Mouse (Mus musculus): Measurements from ENCODE around the gene Gpr182. TPM values are rescaled to one million over a fixed set of nuclear protein-coding genes. Genes with fewer than 3 reads are reported as not detected.

The Gpr182 gene
- polyA plus RNA-seq, 1 experiment from 2014 or later: 8.3 TPM

- no peak overlapping the region for H3K27ac ChIP-seq
- no peak for ATAC-seq (replicated peaks; ENCODE audit: low FRiP score)
- H3K9me3 ChIP-seq (replicated peaks): no peaks in the 10 kb centered on the region
- WGBS: 84% methylated on average over 3 of the region's 3 CpGs
- H3K36me3 ChIP-seq: no peaks in the 10 kb centered on the region
- no peak overlapping the region for H3K9ac ChIP-seq
- no peak overlapping the region for H3K4me3 ChIP-seq (replicated peaks)
- H3K4me1 ChIP-seq: peaks cover 19% of the 10 kb centered on the region
- H3K27me3 ChIP-seq: no peaks in the 10 kb centered on the region
- no peak overlapping the region for H3K4me2 ChIP-seq
These were observed 42.6 kb downstream of the Gpr182 start for GRCm38 (mm10) chr10:127708850-127709370.

DNA sequence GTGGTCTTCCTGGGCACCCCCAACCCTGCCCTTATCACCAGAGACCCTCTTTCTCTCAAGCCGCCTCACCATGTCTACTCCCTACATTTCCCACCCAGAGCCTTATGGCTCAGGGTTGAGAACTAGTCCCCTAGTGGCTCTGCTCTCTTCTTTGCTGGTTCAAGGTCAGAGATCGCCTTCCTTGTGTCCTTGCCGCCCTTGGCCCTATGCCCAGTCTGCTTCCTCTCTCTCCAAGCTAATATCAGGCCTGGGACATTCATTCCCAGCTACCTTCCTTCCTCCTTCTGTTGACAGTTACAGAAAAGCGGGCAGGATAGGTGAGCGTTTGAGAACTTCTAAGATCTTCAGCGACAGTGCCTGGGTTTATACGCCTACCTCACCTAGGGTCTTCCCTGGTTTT lies 43.8 kb downstream of the Gpr182 start:
- no peaks in the 10 kb centered on the region for H3K9me3 ChIP-seq (replicated peaks)
- H3K27me3 ChIP-seq: no peaks in the 10 kb centered on the region
- no peak overlapping the region for H3K27ac ChIP-seq
- no peaks in the 10 kb centered on the region for H3K36me3 ChIP-seq
- H3K9ac ChIP-seq: no peak overlapping the region
- H3K4me3 ChIP-seq (replicated peaks): no peak overlapping the region
- no peak for ATAC-seq (replicated peaks; ENCODE audit: low FRiP score)
- 75% methylated on average over 7 of the region's 7 CpGs for WGBS
- H3K4me1 ChIP-seq: peaks cover 19% of the 10 kb centered on the region
- H3K4me2 ChIP-seq: no peak overlapping the region

GRCm38 (mm10) chr10:127705783-127706182 lies 45.7 kb downstream of the Gpr182 start:
- Histone ChIP-seq H3K27me3 (no peaks in the 10 kb centered on the region), H3K36me3 (no peaks in the 10 kb centered on the region), H3K4me1 (peaks cover 14% of the 10 kb centered on the region), H3K27ac (no peak overlapping the region), H3K4me3 (replicated peaks) (no peak overlapping the region), H3K4me2 (no peak overlapping the region), H3K9ac (no peak overlapping the region), H3K9me3 (replicated peaks) (no peaks in the 10 kb centered on the region)
- 90% methylated on average over 4 of the region's 4 CpGs for WGBS
- no peak for ATAC-seq (replicated peaks; ENCODE audit: low FRiP score)

GRCm38 (mm10) chr10:127704766-127705220 lies 46.7 kb downstream of the Gpr182 start, which contains the start of gene Myo1a:
Gene Myo1a, plus strand, starts transcription at chr10:127705170.
- Histone ChIP-seq H3K4me1 (peaks cover 4% of the 10 kb centered on the region; the same call in 1 of the 2 replicates), H3K4me2 (no peak within 1 kb of the TSS), H3K9me3 (replicated peaks) (no peaks in the 10 kb centered on the region), H3K27ac (no peak within 1 kb of the TSS), H3K4me3 (replicated peaks) (no peak within 1 kb of the TSS), H3K9ac (no peak within 1 kb of the TSS), H3K27me3 (no peaks in the 10 kb centered on the region), H3K36me3 (peaks cover under 1% of the 10 kb centered on the region; the same call in 1 of the 2 replicates)
- ATAC-seq (replicated peaks; ENCODE audit: low FRiP score): no peak
- 72% methylated on average over 2 of the region's 2 CpGs for WGBS

GRCm38 (mm10) chr10:127704293-127704692 lies 47.2 kb downstream of the Gpr182 start:
- no peak overlapping the region for H3K27ac ChIP-seq
- H3K4me3 ChIP-seq (replicated peaks): no peak overlapping the region
- WGBS: 62% methylated on average over 2 of the region's 2 CpGs
- no peaks in the 10 kb centered on the region for H3K27me3 ChIP-seq
- ATAC-seq (replicated peaks; ENCODE audit: low FRiP score): no peak
- H3K4me1 ChIP-seq: peaks cover 4% of the 10 kb centered on the region; the same call in 1 of the 2 replicates
- peaks cover 5% of the 10 kb centered on the region for H3K36me3 ChIP-seq
- H3K4me2 ChIP-seq: no peak overlapping the region
- H3K9me3 ChIP-seq (replicated peaks): no peaks in the 10 kb centered on the region
- H3K9ac ChIP-seq: no peak overlapping the region

GRCm38 (mm10) chr10:127703299-127703698 lies 48.2 kb downstream of the Gpr182 start:
- Histone ChIP-seq H3K4me2 (no peak overlapping the region), H3K9ac (no peak overlapping the region), H3K4me3 (replicated peaks) (no peak overlapping the region), H3K27ac (no peak overlapping the region), H3K9me3 (replicated peaks) (no peaks in the 10 kb centered on the region), H3K27me3 (no peaks in the 10 kb centered on the region), H3K4me1 (peaks cover 4% of the 10 kb centered on the region; the same call in 1 of the 2 replicates), H3K36me3 (peaks cover 15% of the 10 kb centered on the region)
- no peak for ATAC-seq (replicated peaks; ENCODE audit: low FRiP score)
- 39% methylated on average over 4 of the region's 4 CpGs for WGBS

DNA sequence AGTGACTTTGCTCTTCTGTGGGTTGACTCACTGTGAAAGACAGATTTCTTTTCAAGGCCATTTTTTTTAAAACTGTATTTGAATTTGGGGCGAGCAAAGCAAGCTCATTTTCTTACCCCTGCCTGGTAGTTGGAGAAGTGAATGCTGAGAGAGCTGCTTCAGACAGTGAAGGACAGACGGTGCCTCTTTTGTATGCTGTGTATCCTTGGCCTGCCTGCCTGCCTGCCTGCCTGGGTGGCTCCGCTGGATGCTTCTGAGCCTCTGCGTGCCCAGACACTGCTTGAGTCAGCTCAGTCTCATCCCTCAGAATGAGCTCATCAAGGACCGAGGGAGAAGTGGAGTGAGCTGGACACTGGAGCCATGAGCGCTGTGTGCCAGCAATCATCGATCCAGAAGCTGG lies 52.6 kb downstream of the Gpr182 start:
- Histone ChIP-seq H3K27me3 (no peaks in the 10 kb centered on the region), H3K27ac (no peak overlapping the region), H3K9me3 (replicated peaks) (no peaks in the 10 kb centered on the region), H3K36me3 (peaks cover 54% of the 10 kb centered on the region), H3K4me2 (no peak overlapping the region), H3K9ac (no peak overlapping the region), H3K4me1 (no peaks in the 10 kb centered on the region), H3K4me3 (replicated peaks) (no peak overlapping the region)
- no peak for ATAC-seq (replicated peaks; ENCODE audit: low FRiP score)
- 88% methylated on average over 7 of the region's 7 CpGs for WGBS

Other genes starting within 250 kb of the Gpr182 start
- gene Ndufa4l2, start 236.8 kb downstream of the Gpr182 start, polyA plus RNA-seq (2015; fragmentation: Nextera tagmentation; extraction: Ambion mirVana): 51.2 and 72.2 TPM in 2 replicates
- gene Shmt2, start 229.3 kb downstream of the Gpr182 start, polyA plus RNA-seq (2015; fragmentation: Nextera tagmentation; extraction: Ambion mirVana): 99.8 and 111 TPM in 2 replicates
- gene Nxph4, start 217.2 kb downstream of the Gpr182 start, polyA plus RNA-seq (2015; fragmentation: Nextera tagmentation; extraction: Ambion mirVana): 1.7 and 3.3 TPM in 2 replicates
- gene Lrp1, start 130.6 kb downstream of the Gpr182 start, polyA plus RNA-seq (2015; fragmentation: Nextera tagmentation; extraction: Ambion mirVana): 52.4 and 65.0 TPM in 2 replicates
- gene Stat6, start 108.7 kb downstream of the Gpr182 start, polyA plus RNA-seq (2015; fragmentation: Nextera tagmentation; extraction: Ambion mirVana): 26.5 and 27.2 TPM in 2 replicates
- gene Nemp1, start 84.8 kb downstream of the Gpr182 start, polyA plus RNA-seq (2015; fragmentation: Nextera tagmentation; extraction: Ambion mirVana): 10.9 TPM in 2 replicates
- gene Nab2, start 83.2 kb downstream of the Gpr182 start, polyA plus RNA-seq (2015; fragmentation: Nextera tagmentation; extraction: Ambion mirVana): 27.1 and 30.8 TPM in 2 replicates
- gene Myo1a, start 46.6 kb downstream of the Gpr182 start, polyA plus RNA-seq (2015; fragmentation: Nextera tagmentation; extraction: Ambion mirVana): 0.65 and 0.81 TPM in 2 replicates
- 2.2 and 2.3 TPM in 2 replicates for gene Tac2, start 27.3 kb downstream of the Gpr182 start, polyA plus RNA-seq (2015; fragmentation: Nextera tagmentation; extraction: Ambion mirVana)
- gene Zbtb39, start 12.2 kb downstream of the Gpr182 start, polyA plus RNA-seq (2015; fragmentation: Nextera tagmentation; extraction: Ambion mirVana): 3.9 TPM in 2 replicates
- gene Rdh1, start 8.0 kb upstream of the Gpr182 start, polyA plus RNA-seq (2015; fragmentation: Nextera tagmentation; extraction: Ambion mirVana): 0.12 and 0.14 TPM in 2 replicates
- gene Rdh16f1, start 8.1 kb upstream of the Gpr182 start, polyA plus RNA-seq (2015; fragmentation: Nextera tagmentation; extraction: Ambion mirVana): 0.34 TPM in 1 of 2 replicates, not detected in the other
- 0.19 TPM in 1 of 2 replicates, not detected in the other for gene Rdh9, start 24.7 kb upstream of the Gpr182 start, polyA plus RNA-seq (2015; fragmentation: Nextera tagmentation; extraction: Ambion mirVana)
- 0.36 and 0.45 TPM in 2 replicates for gene Rdh16, start 49.4 kb upstream of the Gpr182 start, polyA plus RNA-seq (2015; fragmentation: Nextera tagmentation; extraction: Ambion mirVana)
- 2.0 TPM in 2 replicates for gene Rdh19, start 98.2 kb upstream of the Gpr182 start, polyA plus RNA-seq (2015; fragmentation: Nextera tagmentation; extraction: Ambion mirVana)
- gene Rdh16f2, start 114.7 kb upstream of the Gpr182 start, polyA plus RNA-seq (2015; fragmentation: Nextera tagmentation; extraction: Ambion mirVana): 0.64 and 0.72 TPM in 2 replicates
- not detected in 2 replicates for gene Rdh7, start 137.1 kb upstream of the Gpr182 start, polyA plus RNA-seq (2015; fragmentation: Nextera tagmentation; extraction: Ambion mirVana)
- 0.08 TPM in 1 of 2 replicates, not detected in the other for gene Sdr9c7, start 146.8 kb upstream of the Gpr182 start, polyA plus RNA-seq (2015; fragmentation: Nextera tagmentation; extraction: Ambion mirVana)

Data from kidney, embryonic 15.5 days (tissue).